Mouse (Mus musculus) intestine, embryonic 14.5 days (tissue): ENCODE results near the gene Crat. TPM values are rescaled to one million over a fixed set of nuclear protein-coding genes. Genes with fewer than 3 reads are reported as not detected.

Experiments used
- ATAC-seq: fragments of 200-750 bp; cut with Nextera tagmentation; replicated peaks from 2 replicates; pipeline ENCODE4 v1.8.0; 2017; ENCODE audit warnings: low read depth, moderate number of reproducible peaks, moderate TSS enrichment, moderate library complexity; ENCODE audit not compliant: low FRiP score, low TSS enrichment
- DNase-seq: peaks from one replicate; pipeline ENCODE4 v3.0.0-alpha.2; 2018; ENCODE audit warnings: low spot score
- H3K27ac ChIP-seq: fragments of 300-500 bp; sonication (generic); 2 replicates; pipeline ENCODE4 v1.5.1; 2014; ENCODE audit warnings: low read depth, mild to moderate bottlenecking, control low read depth
- H3K27me3 ChIP-seq: fragments of 300-500 bp; sonication (generic); replicated peaks from 2 replicates; pipeline ENCODE4 v1.6.1; 2014; ENCODE audit warnings: low read length, control low read depth; ENCODE audit not compliant: control insufficient read depth, insufficient read depth
- H3K36me3 ChIP-seq: fragments of 300-500 bp; sonication (generic); 2 replicates; pipeline ENCODE4 v1.6.1; 2014; ENCODE audit warnings: low read length, control low read depth; ENCODE audit not compliant: control insufficient read depth, insufficient read depth
- H3K4me1 ChIP-seq: fragments of 300-500 bp; sonication (generic); replicated peaks from 2 replicates; pipeline ENCODE4 v1.6.1; 2014; ENCODE audit warnings: low read length, control low read depth, mixed read lengths; ENCODE audit not compliant: control insufficient read depth, insufficient read depth
- H3K4me2 ChIP-seq: fragments of 300-500 bp; sonication (generic); 2 replicates; pipeline ENCODE4 v1.6.1; 2014; ENCODE audit warnings: low read length
- H3K4me3 ChIP-seq: fragments of 300-500 bp; sonication (generic); 2 replicates; pipeline ENCODE4 v1.5.1; 2014; ENCODE audit warnings: low read depth, low read length, control low read depth, mixed read lengths
- H3K9ac ChIP-seq: fragments of 300-500 bp; sonication (generic); 2 replicates; pipeline ENCODE4 v1.6.1; 2014; ENCODE audit warnings: mild to moderate bottlenecking, low read length
- H3K9me3 ChIP-seq: fragments of 300-500 bp; sonication (generic); 2 replicates; pipeline ENCODE4 v1.6.1; 2016; ENCODE audit warnings: low read length, control low read depth; ENCODE audit not compliant: control insufficient read depth
- WGBS: fragments of 180-500 bp; shearing (Covaris S2); extraction: QIAGEN DNeasy Blood & Tissue Kit; methylation state at CpG from one replicate; pipeline ENCODE4 v1.1.7; 2014; 5-methylcytosine and 5-hydroxymethylcytosine counted together
- polyA plus RNA-seq: library from polyadenylated mRNA; unstranded; fragments of >200 nt; fragmentation: Nextera tagmentation; extraction: Ambion mirVana; gene quantifications from 2 replicates; pipeline ENCODE4 v1.2.1, GENCODE M21; 2014

Crat gene
- polyA plus RNA-seq, 1 experiment from 2014 or later = 25.3 TPM

GRCm38 (mm10) chr2:30453570-30453969, 38.0 kb upstream of the Crat start:
- Histone ChIP-seq H3K36me3 (peaks cover 31% of the 10 kb centered on the region), H3K4me2 (no peak overlapping the region), H3K27me3 (no peaks in the 10 kb centered on the region), H3K27ac (no peak overlapping the region), H3K4me3 (no peak overlapping the region), H3K9ac (no peak overlapping the region), H3K4me1 (no peaks in the 10 kb centered on the region), H3K9me3 (0 out of 2 replicates have a peak, but pooled peaks cover 7% of the 10 kb centered on the region)
- no peak for DNase-seq
- ATAC-seq = no peak
- 84% methylated on average over 3 of the region's 3 CpGs for WGBS

- Histone ChIP-seq H3K27me3 (no peaks in the 10 kb centered on the region), H3K4me2 (no peak overlapping the region), H3K4me3 (no peak overlapping the region), H3K4me1 (no peaks in the 10 kb centered on the region), H3K9me3 (0 out of 2 replicates have a peak, but pooled peaks cover 7% of the 10 kb centered on the region), H3K9ac (no peak overlapping the region), H3K27ac (no peak overlapping the region), H3K36me3 (peaks cover 52% of the 10 kb centered on the region)
- no peak for ATAC-seq
- DNase-seq = no peak
- 73% methylated on average over 3 of the region's 3 CpGs for WGBS
These were observed 35.9 kb upstream of the Crat start for GRCm38 (mm10) chr2:30451525-30451924.

GRCm38 (mm10) chr2:30450530-30450929, 34.9 kb upstream of the Crat start:
- 0 out of 2 replicates have a peak, but pooled peaks cover 7% of the 10 kb centered on the region for H3K9me3 ChIP-seq
- peaks cover 62% of the 10 kb centered on the region for H3K36me3 ChIP-seq
- H3K4me2 ChIP-seq = no peak overlapping the region
- no peak overlapping the region for H3K4me3 ChIP-seq
- H3K9ac ChIP-seq = no peak overlapping the region
- ATAC-seq (no peak), DNase-seq (no peak)
- H3K27ac ChIP-seq = no peak overlapping the region
- WGBS = 58% methylated on average over 1 of the region's 1 CpGs
- peaks cover 5% of the 10 kb centered on the region for H3K4me1 ChIP-seq
- no peaks in the 10 kb centered on the region for H3K27me3 ChIP-seq

- Histone ChIP-seq H3K27ac (no peak overlapping the region), H3K4me2 (no peak overlapping the region), H3K9me3 (0 out of 2 replicates have a peak, but pooled peaks cover 7% of the 10 kb centered on the region), H3K27me3 (no peaks in the 10 kb centered on the region), H3K4me1 (peaks cover 26% of the 10 kb centered on the region), H3K36me3 (peaks cover 62% of the 10 kb centered on the region), H3K9ac (no peak overlapping the region), H3K4me3 (no peak overlapping the region)
- ATAC-seq = no peak
- WGBS = 90% methylated on average over 7 of the region's 7 CpGs
- DNase-seq = no peak
These were observed 32.8 kb upstream of the Crat start for GRCm38 (mm10) chr2:30448371-30448770.

GRCm38 (mm10) chr2:30446891-30447826, 31.5 kb upstream of the Crat start:
- H3K4me2 ChIP-seq = no peak overlapping the region
- no peak overlapping the region for H3K4me3 ChIP-seq
- ATAC-seq (no peak), DNase-seq (no peak)
- no peaks in the 10 kb centered on the region for H3K27me3 ChIP-seq
- peaks cover 60% of the 10 kb centered on the region for H3K36me3 ChIP-seq
- H3K27ac ChIP-seq = 0 out of 2 replicates have a peak overlapping the region, but pooled peaks have one; percentile 3
- H3K9ac ChIP-seq = no peak overlapping the region
- 0 out of 2 replicates have a peak, but pooled peaks cover 7% of the 10 kb centered on the region for H3K9me3 ChIP-seq
- WGBS = 80% methylated on average over 10 of the region's 10 CpGs
- peaks cover 38% of the 10 kb centered on the region for H3K4me1 ChIP-seq

- Histone ChIP-seq H3K27me3 (no peaks in the 10 kb centered on the region), H3K4me2 (peak overlapping the region; percentile 18), H3K27ac (peak overlapping the region; percentile 100), H3K4me1 (peaks cover 56% of the 10 kb centered on the region), H3K4me3 (no peak overlapping the region), H3K9ac (peak overlapping the region; percentile 11; the same call in 1 of the 2 replicates), H3K36me3 (peaks cover 57% of the 10 kb centered on the region), H3K9me3 (0 out of 2 replicates have a peak, but pooled peaks cover 4% of the 10 kb centered on the region)
- DNase-seq (peak; percentile 71), ATAC-seq (peak; percentile 64)
- 11% methylated on average over 2 of the region's 2 CpGs for WGBS
These were observed 29.7 kb upstream of the Crat start for GRCm38 (mm10) chr2:30445312-30445711.

GRCm38 (mm10) chr2:30444450-30444849, 28.8 kb upstream of the Crat start:
- Histone ChIP-seq H3K36me3 (peaks cover 57% of the 10 kb centered on the region), H3K27ac (peak overlapping the region; percentile 100), H3K4me2 (peak overlapping the region; percentile 75; the same call in 1 of the 2 replicates), H3K9me3 (no peaks in the 10 kb centered on the region), H3K27me3 (no peaks in the 10 kb centered on the region), H3K4me3 (peak overlapping the region; percentile 0; the same call in 1 of the 2 replicates), H3K9ac (no peak overlapping the region), H3K4me1 (peaks cover 62% of the 10 kb centered on the region)
- DNase-seq (no peak), ATAC-seq (no peak)

- H3K27me3 ChIP-seq = no peaks in the 10 kb centered on the region
- H3K4me1 ChIP-seq = peaks cover 62% of the 10 kb centered on the region
- 34% methylated on average over 5 of the region's 5 CpGs for WGBS
- ATAC-seq = no peak
- H3K36me3 ChIP-seq = peaks cover 57% of the 10 kb centered on the region
- H3K27ac ChIP-seq = peak overlapping the region; percentile 100
- H3K9ac ChIP-seq = 0 out of 2 replicates have a peak overlapping the region, but pooled peaks have one; percentile 17
- DNase-seq = no peak
- H3K9me3 ChIP-seq = no peaks in the 10 kb centered on the region
- H3K4me3 ChIP-seq = peak overlapping the region; percentile 0; the same call in 1 of the 2 replicates
- peak overlapping the region; percentile 75 for H3K4me2 ChIP-seq
These were observed 28.4 kb upstream of the Crat start for GRCm38 (mm10) chr2:30444006-30444405.
